Mouse (Mus musculus) brain, embryonic 14.5 days (tissue): ENCODE measurements around the gene N4bp2l2. TPM values are rescaled to one million over a fixed set of nuclear protein-coding genes. Genes with fewer than 3 reads are reported as not detected.
A peak's percentile ranks its signal among the peaks of the same experiment; 100 is the strongest.

ENCODE experiments used
- DNase-seq: peaks from one replicate; pipeline ENCODE4 v3.0.0-alpha.2; 2011; ENCODE audit warnings: low read depth
- CTCF ChIP-seq: fragments of 200-500 bp; IDR thresholded peaks from 2 replicates; pipeline ENCODE4 v1.5.1; 2012; ENCODE audit warnings: inconsistent platforms, mild to moderate bottlenecking, moderate library complexity, borderline replicate concordance; ENCODE audit not compliant: insufficient read depth, insufficient read length; ENCODE audit errors: extremely low read depth
- POLR2A ChIP-seq: fragments of 200-500 bp; IDR thresholded peaks from 2 replicates; pipeline ENCODE4 v1.6.1; 2012; ENCODE audit warnings: mild to moderate bottlenecking, inconsistent platforms, borderline replicate concordance; ENCODE audit not compliant: poor library complexity, insufficient read depth, insufficient read length, severe bottlenecking; ENCODE audit errors: extremely low read depth
- polyA plus RNA-seq: library from polyadenylated mRNA; depleted of rRNA; stranded (reverse); fragments of >200 nt; gene quantifications from 2 replicates; pipeline ENCODE4 v1.2.3, GENCODE M21; 2012

Gene N4bp2l2
- polyA plus RNA-seq, 1 experiment, result 31.0 TPM

DNA sequence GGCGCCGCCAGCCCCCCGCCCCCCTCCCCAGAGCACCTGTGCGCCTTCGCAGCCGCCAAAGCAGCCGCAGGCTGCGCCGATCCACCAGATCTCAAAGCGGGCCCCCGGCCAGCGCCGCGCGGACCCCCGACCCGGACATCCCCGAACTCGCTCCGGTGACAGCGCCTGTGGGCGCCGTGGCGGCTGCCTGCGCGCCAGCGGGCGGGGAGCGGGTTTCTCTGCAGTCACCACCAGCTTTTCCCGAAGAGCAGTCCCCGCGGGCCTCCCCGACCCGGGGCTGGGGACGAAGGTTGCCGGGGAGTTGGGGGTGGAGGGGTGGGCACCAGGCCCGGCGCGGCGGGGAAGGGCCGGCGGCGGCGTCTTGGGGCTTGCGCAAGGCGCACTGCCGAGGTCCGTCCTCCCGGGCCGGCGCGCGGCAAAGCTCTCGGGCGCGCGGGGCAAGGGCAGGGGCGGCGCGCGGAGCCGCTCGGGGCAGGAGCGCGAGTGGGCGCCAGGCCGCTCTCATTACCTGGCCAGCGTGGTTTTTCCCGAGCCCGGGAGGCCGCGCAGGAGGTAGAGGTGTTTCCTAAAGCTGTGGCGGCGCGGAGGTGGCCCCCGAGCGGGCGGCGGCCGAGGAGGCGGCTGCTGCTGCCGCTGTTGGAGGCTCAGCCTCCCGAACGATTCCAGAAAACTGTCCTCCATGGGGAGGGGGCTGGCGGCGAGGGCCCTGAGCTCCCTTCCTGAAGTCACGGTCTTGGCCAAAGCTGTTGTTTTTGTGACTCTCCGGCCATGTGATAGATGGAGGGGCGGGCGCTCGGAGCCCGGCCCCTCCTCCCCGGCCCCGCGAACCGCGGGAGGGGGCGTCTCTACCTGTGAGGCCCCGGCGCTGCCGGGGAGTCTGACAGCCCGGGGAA is 72.0 kb downstream of the N4bp2l2 start:
- DNase-seq, result peak; percentile 52
- no peak for TF ChIP-seq POLR2A
- no peak for TF ChIP-seq CTCF

DNA sequence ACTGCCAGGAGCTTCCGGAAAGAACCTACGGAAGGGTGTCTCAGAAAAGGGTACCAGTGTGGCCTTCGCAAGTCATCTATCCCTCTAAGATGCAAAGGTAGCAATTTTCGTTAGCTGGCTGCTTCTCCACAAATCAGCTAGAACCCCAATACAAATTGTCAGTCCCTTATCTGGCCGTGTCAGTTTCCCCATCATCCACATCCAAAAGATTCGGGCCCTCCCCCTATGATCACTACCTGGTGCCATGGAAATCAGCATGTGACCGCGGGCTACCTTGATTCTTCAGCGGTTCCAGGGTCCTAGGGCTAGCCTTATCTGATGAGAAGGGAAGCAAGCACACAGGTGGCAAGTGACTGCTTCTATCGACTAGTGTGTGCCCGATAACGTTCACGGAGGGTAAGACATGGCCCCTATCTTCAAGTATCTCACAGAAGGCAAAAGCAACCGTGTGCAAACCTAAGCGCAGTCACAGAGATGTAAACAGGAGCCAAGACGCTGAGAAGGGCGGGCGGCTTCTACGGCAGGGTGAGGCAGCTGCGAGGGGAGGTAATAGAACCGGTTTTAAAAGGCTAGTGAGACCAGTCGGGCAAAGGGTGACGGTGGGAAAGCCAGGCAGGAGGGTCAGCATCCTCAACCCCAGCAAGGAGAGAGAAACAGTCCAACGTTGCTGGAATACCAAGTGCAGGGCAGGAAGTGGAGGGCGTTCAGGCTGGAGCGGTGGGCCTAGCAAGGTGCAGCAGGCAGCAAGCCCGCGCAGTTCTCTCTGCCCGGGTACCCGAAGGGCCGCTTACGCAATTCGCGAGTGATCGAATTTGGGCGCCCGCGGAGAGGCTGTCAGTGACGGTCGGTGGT is 72.9 kb downstream of the N4bp2l2 start:
- no peak for TF ChIP-seq CTCF
- DNase-seq, result peak; percentile 44

DNA sequence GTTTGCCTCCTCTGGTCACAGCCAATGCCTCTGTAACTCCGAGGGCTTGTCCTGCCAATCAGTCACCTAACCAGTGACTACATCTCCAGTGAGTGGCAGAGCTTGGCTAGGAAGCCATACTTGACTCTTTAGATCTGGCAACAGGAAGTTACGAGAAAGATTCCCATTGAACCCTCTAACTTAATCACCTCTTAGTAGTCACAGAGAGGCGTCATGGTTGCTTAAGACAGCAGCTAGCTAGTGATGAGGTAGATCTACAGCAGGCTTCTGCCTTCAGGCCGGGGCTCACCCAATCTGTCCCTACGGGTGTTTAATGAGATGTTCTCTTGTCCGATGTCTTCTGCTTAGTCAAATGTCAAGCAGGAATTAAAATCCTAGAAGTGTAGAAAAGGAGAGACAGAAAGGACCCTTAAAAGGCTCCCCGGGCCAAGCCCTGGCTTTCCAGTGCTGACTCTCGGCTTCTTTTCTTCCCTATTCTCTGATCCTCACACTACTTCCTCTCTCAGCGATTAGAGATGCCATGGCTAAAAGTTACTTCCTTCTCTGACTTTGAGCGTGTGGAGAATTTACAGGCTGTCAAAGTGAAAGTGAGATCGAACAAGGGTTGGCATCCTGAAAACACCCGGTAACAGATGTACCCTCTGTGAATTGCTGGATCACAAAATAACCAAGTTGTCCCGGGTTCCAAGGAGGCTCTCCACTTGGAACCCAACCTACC is 73.6 kb downstream of the N4bp2l2 start:
- TF ChIP-seq POLR2A (no peak), CTCF (no peak)
- no peak for DNase-seq

DNA sequence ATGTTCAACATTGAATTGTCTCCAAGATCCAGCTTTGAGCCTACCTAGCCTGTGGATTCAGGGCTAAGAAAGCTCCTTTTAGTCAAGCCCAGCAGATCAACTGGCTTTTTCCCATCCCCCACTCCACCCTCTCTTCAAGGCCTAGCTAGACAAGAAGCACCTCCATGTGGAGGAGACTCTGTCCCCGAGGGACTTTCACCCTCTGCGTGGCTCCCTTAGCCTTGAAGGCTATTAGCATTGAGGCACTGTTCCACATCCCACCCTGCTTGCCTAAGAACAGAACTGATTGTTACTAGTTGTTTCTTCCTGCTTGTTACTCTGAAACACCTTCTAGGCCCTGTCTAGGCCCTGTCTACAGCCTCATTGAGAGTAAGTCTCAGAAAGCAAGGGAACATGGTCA is 76.0 kb downstream of the N4bp2l2 start:
- TF ChIP-seq POLR2A (no peak), CTCF (no peak)
- no peak for DNase-seq

DNA sequence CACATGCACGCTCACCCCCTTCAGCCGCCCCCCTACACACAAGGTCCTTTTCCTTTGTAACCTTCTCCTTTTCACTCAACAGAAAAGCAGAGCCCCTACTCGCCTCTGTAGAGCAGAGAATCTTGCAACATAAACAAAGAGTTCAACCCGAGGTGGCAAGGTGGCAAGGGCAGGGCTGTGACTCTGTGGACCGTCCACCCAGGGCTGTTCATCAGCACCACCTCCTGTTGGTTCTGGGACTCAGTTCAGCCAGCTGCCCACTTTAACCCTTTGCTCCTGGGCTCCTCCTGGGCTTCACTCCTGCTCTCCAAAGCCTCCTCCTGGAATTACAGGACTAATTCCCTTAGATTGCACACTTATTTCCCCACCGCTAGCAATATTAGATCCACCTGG is 81.7 kb downstream of the N4bp2l2 start:
- TF ChIP-seq POLR2A (no peak), CTCF (no peak)
- DNase-seq, result no peak

DNA sequence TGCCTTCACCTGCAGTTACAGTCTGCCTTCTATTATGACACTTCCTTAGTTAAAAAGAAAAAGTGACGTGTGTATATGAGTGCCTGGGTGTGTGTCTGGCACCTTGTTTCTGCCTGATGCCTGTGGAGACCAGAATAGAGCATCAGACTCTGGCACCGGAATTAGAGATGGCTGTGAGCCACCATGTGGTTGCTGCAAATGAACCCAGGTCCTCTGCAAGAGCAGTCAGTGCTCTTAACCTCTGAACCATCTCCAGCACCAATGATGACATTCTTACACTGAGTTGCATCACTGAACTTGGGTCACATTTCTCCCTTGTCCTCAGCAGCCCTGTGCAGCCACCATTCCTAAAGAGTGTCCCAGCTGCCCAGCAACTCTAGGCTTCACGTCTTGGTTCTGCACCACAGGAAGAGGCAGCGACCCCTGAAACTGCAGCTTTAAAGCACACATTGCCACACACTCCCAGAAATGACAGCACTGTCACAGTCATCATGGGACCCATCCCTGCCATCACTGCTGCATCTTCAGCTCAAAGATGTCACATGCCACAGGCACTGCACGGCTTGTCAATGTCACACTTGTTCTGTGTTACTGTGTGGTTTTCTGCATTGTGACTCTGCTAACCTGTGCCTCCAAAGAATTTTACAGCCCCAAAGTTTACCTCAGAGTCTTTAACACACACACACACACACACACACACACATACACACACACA is 82.2 kb downstream of the N4bp2l2 start:
- TF ChIP-seq POLR2A (no peak), CTCF (no peak)
- no peak for DNase-seq

DNA sequence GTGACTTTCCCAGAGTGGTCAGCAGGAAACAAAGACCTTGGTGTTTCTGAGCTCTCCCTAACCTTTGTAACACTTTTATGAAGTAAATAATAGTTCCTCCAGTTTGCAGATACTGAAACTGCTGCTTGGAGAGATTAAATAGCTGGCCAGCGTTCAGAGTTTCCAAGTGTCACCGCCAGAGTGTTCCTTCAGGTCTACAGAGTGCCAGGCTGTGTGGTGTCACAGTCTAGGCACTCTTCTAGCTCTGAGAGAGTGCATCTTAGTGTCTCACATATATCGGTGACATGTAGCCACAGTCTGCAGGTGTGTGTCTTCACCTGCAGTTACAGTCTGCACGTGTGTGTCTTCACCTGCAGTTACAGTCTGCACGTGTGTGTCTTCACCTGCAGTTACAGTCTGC is 82.8 kb downstream of the N4bp2l2 start:
- no peak for DNase-seq
- TF ChIP-seq POLR2A, result no peak
- no peak for TF ChIP-seq CTCF

DNA sequence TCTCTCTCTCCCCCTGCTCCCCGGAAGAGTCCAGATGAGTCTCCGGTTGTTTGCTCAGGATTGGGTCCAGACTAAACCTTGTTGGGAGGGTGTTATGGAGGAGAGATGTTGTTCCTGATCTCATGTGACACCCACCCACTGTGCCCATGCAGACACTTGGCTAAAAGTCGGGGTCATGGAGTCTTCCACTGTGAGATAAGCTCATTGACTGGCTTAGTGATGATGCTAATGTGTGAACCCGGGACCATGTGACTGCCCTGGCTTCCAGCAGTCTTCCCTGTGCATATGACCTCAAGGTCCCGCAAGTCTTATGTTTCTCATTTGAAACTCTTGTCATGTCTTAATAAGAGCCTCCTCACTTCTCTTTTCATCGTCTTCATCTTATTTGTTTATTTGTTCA is 84.8 kb downstream of the N4bp2l2 start:
- DNase-seq, result peak; percentile 11
- TF ChIP-seq CTCF, result no peak
- no peak for TF ChIP-seq POLR2A

DNA sequence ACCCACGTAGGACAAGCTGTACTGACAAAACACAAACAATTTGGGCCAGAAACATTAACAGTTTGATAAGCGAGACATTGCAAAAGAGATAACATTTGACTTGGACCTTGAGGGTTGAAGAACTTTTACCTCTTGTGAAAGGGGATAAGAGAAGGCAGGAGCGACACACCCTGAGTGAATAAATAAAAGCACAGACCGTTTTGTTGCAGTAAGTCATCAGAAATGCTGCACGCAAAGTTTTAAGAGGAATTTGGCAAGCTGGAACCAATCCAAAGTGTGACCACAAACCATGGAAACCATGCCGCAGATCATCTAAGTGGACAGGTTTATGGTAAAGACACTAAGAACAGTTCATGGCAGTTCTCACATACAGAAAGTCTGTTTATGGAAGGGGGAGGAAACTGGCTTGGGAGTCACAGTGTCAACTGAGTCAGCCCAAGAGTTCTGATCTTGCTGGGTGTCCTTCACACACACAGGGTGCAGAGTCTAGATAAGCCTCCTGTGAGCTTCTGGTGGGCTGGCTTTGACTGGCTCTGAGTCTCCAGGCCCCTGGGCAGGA is 87.3 kb downstream of the N4bp2l2 start:
- no peak for DNase-seq
- TF ChIP-seq POLR2A, result no peak
- TF ChIP-seq CTCF, result no peak

DNA sequence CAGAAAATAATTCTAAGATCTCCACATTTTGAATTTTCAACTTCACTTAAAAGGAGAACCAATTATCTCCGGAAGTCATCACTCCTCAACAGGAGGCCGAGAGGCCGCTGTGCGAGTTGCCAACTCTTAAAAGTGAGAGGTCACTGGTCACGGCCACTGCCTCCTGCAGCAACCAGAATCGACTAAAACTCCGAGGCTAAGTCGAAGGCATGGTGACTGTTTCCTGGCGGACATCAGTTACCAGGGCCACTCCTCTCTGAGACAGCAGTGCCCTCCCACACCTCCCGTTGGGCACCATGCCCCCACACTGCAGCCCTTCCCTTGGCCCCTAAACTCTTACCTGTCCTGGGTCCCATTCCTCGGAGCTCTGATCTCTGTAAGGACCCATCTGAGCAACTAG is 89.2 kb downstream of the N4bp2l2 start:
- no peak for TF ChIP-seq POLR2A
- DNase-seq, result no peak

DNA sequence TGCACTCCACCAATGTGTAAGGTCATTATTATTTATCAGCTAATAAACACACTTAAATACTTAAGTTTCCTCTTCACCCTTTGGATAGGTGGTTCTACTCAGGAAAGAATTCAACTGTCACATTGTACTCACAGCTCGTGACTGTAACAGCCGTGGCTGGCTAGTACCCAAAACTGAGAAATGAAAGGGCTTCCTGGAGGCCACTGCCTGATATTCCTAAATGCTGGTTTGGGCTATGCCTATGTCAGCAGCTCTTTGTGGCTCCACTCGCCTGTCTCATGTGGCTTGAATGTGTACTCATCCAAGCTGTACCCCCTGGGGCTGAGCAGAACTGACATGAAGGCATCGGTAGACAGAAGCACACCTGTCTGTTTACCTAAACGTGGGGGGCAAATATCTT is 91.1 kb downstream of the N4bp2l2 start:
- TF ChIP-seq CTCF, result no peak
- no peak for TF ChIP-seq POLR2A
- no peak for DNase-seq

DNA sequence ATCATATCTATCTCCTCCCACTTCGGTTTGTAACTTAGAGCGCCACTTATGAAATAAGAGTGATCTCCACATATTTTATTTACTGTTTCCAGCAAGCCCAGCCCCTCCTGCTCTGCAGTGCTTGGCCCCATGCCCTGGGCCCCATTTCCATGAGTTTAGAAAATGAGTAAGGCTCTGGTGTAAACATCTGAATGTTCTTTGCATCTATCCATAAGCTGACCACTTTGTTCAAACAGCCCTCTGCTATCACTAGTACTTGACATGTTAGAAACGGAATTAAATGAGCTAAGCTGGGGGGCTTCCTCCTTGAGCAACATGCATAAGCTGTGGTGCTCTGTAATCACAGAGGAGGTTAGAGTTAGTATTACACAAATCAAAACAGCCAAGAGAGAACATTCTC is 91.6 kb downstream of the N4bp2l2 start:
- no peak for DNase-seq
- TF ChIP-seq POLR2A, result no peak
- TF ChIP-seq CTCF, result no peak
